Comparison of ENCODE assay signal across 28 mouse cellular contexts in genomic region chr16:89513431-89513830, GRCm38 (mm10). TPM values are rescaled to one million over a fixed set of nuclear protein-coding genes. Genes with fewer than 3 reads are reported as not detected.
DNase-seq lines count a peak whose midpoint lies in the region; ATAC-seq and TF ChIP-seq lines count a peak whose summit lies in the region.
"Had no signal": no experiment of that assay in that cellular context is flagged by ENCODE, and none has a peak within 500 bp of the region (broad histone marks: within the 10 kb centered on the region; RNA-seq: fewer than 3 reads in every experiment).

No protein-coding gene starts in this region.

- no peak overlapping the region for H3K4me2 ChIP-seq in midbrain, postnatal 0 days (ENCODE audit: low read depth, low read length, poor library complexity, severe bottlenecking)
- H3K4me2 ChIP-seq in midbrain, embryonic 15.5 days, result no peak overlapping the region
- peak overlapping the region; percentile 13; the same call in 1 of the 2 replicates for H3K4me2 ChIP-seq in neural tube, embryonic 15.5 days
- H3K4me2 ChIP-seq: heart, embryonic 12.5 days; midbrain, embryonic 13.5 days; stomach, embryonic 15.5 days had no signal

- TF ChIP-seq CTCF in midbrain, postnatal 0 days (IDR thresholded peaks at IDR 0.05), result no peak

- H3K9me3 ChIP-seq in midbrain, postnatal 0 days (ENCODE audit: low read length), result no peaks in the 10 kb centered on the region
- H3K9me3 ChIP-seq in midbrain, embryonic 15.5 days, result no peaks in the 10 kb centered on the region
- no peaks in the 10 kb centered on the region for H3K9me3 ChIP-seq in neural tube, embryonic 15.5 days (replicated peaks)
- H3K9me3 ChIP-seq: embryonic facial prominence, embryonic 10.5 days; heart, embryonic 12.5 days; midbrain, embryonic 13.5 days; stomach, embryonic 15.5 days had no signal

- no peak overlapping the region for H3K9ac ChIP-seq in midbrain, postnatal 0 days (replicated peaks; ENCODE audit: low read length, poor library complexity, severe bottlenecking)
- H3K9ac ChIP-seq in midbrain, embryonic 15.5 days, result no peak overlapping the region
- no peak overlapping the region for H3K9ac ChIP-seq in neural tube, embryonic 15.5 days (replicated peaks)
- H3K9ac ChIP-seq: heart, embryonic 12.5 days; midbrain, embryonic 13.5 days; stomach, embryonic 15.5 days had no signal

- H3K4me1 ChIP-seq in midbrain, postnatal 0 days (ENCODE audit: insufficient read depth, low read length), result no peaks in the 10 kb centered on the region
- 0 out of 2 replicates have a peak, but pooled peaks cover 7% of the 10 kb centered on the region for H3K4me1 ChIP-seq in midbrain, embryonic 15.5 days
- H3K4me1 ChIP-seq in neural tube, embryonic 15.5 days, result peaks cover 12% of the 10 kb centered on the region
- H3K4me1 ChIP-seq: embryonic facial prominence, embryonic 10.5 days; heart, embryonic 12.5 days; midbrain, embryonic 13.5 days; stomach, embryonic 15.5 days had no signal

- intact Hi-C loops in heart, postnatal 36 days (cut with DNase I), result no loop called here

- 55% methylated on average over 7 of the region's 7 CpGs for WGBS in midbrain, postnatal 0 days
- WGBS in midbrain, embryonic 15.5 days, result 49% methylated on average over 7 of the region's 7 CpGs
- WGBS in neural tube, embryonic 15.5 days, result 39% methylated on average over 7 of the region's 7 CpGs

- H3K27ac ChIP-seq in midbrain, postnatal 0 days (ENCODE audit: low read depth, low read length), result no peak overlapping the region
- H3K27ac ChIP-seq in midbrain, embryonic 15.5 days, result no peak overlapping the region
- H3K27ac ChIP-seq in neural tube, embryonic 15.5 days (replicated peaks), result no peak overlapping the region
- H3K27ac ChIP-seq: embryonic facial prominence, embryonic 10.5 days; layer of hippocampus, adult 2 months; midbrain, embryonic 13.5 days; stomach, embryonic 15.5 days had no signal

- no peak overlapping the region for H3K4me3 ChIP-seq in midbrain, postnatal 0 days (ENCODE audit: low read depth, low read length)
- no peak overlapping the region for H3K4me3 ChIP-seq in midbrain, embryonic 15.5 days
- no peak overlapping the region for H3K4me3 ChIP-seq in neural tube, embryonic 15.5 days (replicated peaks)
- H3K4me3 ChIP-seq: embryonic facial prominence, embryonic 10.5 days; heart, embryonic 12.5 days; midbrain, embryonic 13.5 days; stomach, embryonic 15.5 days had no signal

- H3K27me3 ChIP-seq in midbrain, postnatal 0 days (ENCODE audit: insufficient read depth, low read length), result no peaks in the 10 kb centered on the region
- H3K27me3 ChIP-seq in midbrain, embryonic 15.5 days (replicated peaks), result no peaks in the 10 kb centered on the region
- no peaks in the 10 kb centered on the region for H3K27me3 ChIP-seq in neural tube, embryonic 15.5 days (replicated peaks)
- H3K27me3 ChIP-seq: heart, embryonic 12.5 days; midbrain, embryonic 13.5 days; stomach, embryonic 15.5 days had no signal

- peak; percentile 75 for DNase-seq in cerebellum, postnatal 10 days
- no peak for DNase-seq in cerebellum, adult 9-10 months
- DNase-seq in heart, postnatal 4 days, result peak; percentile 8
- no peak for DNase-seq in heart, postnatal 36 days
- peak; percentile 51 for DNase-seq in midbrain, postnatal 0 days (ENCODE audit: low spot score)
- DNase-seq in urinary bladder, postnatal 4 days (ENCODE audit: low spot score in 2 of 2), result no peak
- DNase-seq: gastrocnemius, postnatal 10 days; heart, adult 11 months; heart, postnatal 14 days; kidney, adult 2 months; kidney, postnatal 10 days; liver; thymus, adult 18-20 months; thymus, postnatal 4 days had no signal

- no peaks in the 10 kb centered on the region for H3K36me3 ChIP-seq in midbrain, postnatal 0 days (ENCODE audit: insufficient read depth, low read length)
- no peaks in the 10 kb centered on the region for H3K36me3 ChIP-seq in midbrain, embryonic 15.5 days (replicated peaks)
- H3K36me3 ChIP-seq in neural tube, embryonic 15.5 days, result no peaks in the 10 kb centered on the region
- H3K36me3 ChIP-seq: embryonic facial prominence, embryonic 10.5 days; G1E; heart, embryonic 12.5 days; midbrain, embryonic 13.5 days; stomach, embryonic 15.5 days had no signal

- ATAC-seq in midbrain, postnatal 0 days (ENCODE audit: low FRiP score), result no peak
- no peak for ATAC-seq in midbrain, embryonic 15.5 days (replicated peaks)
- ATAC-seq in neural tube, embryonic 15.5 days (ENCODE audit: low FRiP score), result peak; percentile 23; the same call in 1 of the 2 replicates
- ATAC-seq: inflammation-experienced regulatory T-cells, adult 6 months; lung, postnatal 0 days; midbrain, embryonic 13.5 days had no signal

RNA-seq across cellular contexts. Expression of gene Krtap7-1, which starts 5.3 kb away (rescaled TPM):
- total RNA-seq in heart, postnatal 4 days (2021), result not detected
- not detected for total RNA-seq in heart, postnatal 36 days (2021)
- 0.71 TPM in 1 of 2 replicates, not detected in the other for total RNA-seq in midbrain, postnatal 0 days (2014; rRNA removed)
- 0.29 TPM in 1 of 2 replicates, not detected in the other for polyA plus RNA-seq in midbrain, postnatal 0 days (2015; fragmentation: Nextera tagmentation; extraction: Ambion mirVana)
- not detected in 2 replicates for polyA plus RNA-seq in midbrain, embryonic 15.5 days (2015; fragmentation: Nextera tagmentation; extraction: Ambion mirVana)
- not detected in 2 replicates for polyA plus RNA-seq in neural tube, embryonic 15.5 days (2015; fragmentation: Nextera tagmentation; extraction: Ambion mirVana)
- total RNA-seq: common myeloid progenitor, adult 5-6 weeks; G1E; heart, postnatal 14 days; layer of hippocampus, adult 2 months; left cerebral cortex, postnatal 36 days had no signal
- polyA plus RNA-seq: embryonic facial prominence, embryonic 10.5 days; G1E; heart, embryonic 12.5 days; inflammation-experienced regulatory T-cells, adult 6 months; kidney, adult 2 months; liver, embryonic 16.5 days; lung, postnatal 0 days; midbrain, embryonic 13.5 days; stomach, embryonic 15.5 days had no signal

RNA-seq across cellular contexts. Expression of gene Krtap8-1, which starts 25.7 kb away (rescaled TPM):
- not detected for total RNA-seq in heart, postnatal 4 days (2021)
- not detected for total RNA-seq in heart, postnatal 36 days (2021)
- total RNA-seq in midbrain, postnatal 0 days (2014; rRNA removed), result not detected in 2 replicates
- polyA plus RNA-seq in midbrain, postnatal 0 days (2015; fragmentation: Nextera tagmentation; extraction: Ambion mirVana), result not detected in 2 replicates
- polyA plus RNA-seq in midbrain, embryonic 15.5 days (2015; fragmentation: Nextera tagmentation; extraction: Ambion mirVana), result not detected in 2 replicates
- not detected in 2 replicates for polyA plus RNA-seq in neural tube, embryonic 15.5 days (2015; fragmentation: Nextera tagmentation; extraction: Ambion mirVana)
- total RNA-seq: common myeloid progenitor, adult 5-6 weeks; G1E; heart, postnatal 14 days; layer of hippocampus, adult 2 months; left cerebral cortex, postnatal 36 days had no signal
- polyA plus RNA-seq: embryonic facial prominence, embryonic 10.5 days; frontal cortex, adult 2 months; heart, embryonic 12.5 days; inflammation-experienced regulatory T-cells, adult 6 months; kidney, adult 2 months; liver, embryonic 16.5 days; lung, postnatal 0 days; midbrain, embryonic 13.5 days; stomach, embryonic 15.5 days had no signal

RNA-seq across cellular contexts. Expression of gene Krtap11-1, which starts 57.6 kb away (rescaled TPM):
- not detected for total RNA-seq in heart, postnatal 4 days (2021)
- not detected for total RNA-seq in heart, postnatal 36 days (2021)
- total RNA-seq in midbrain, postnatal 0 days (2014; rRNA removed), result not detected in 2 replicates
- not detected in 2 replicates for polyA plus RNA-seq in midbrain, postnatal 0 days (2015; fragmentation: Nextera tagmentation; extraction: Ambion mirVana)
- not detected in 2 replicates for polyA plus RNA-seq in midbrain, embryonic 15.5 days (2015; fragmentation: Nextera tagmentation; extraction: Ambion mirVana)
- polyA plus RNA-seq in neural tube, embryonic 15.5 days (2015; fragmentation: Nextera tagmentation; extraction: Ambion mirVana), result not detected in 2 replicates
- total RNA-seq: common myeloid progenitor, adult 5-6 weeks; G1E; gastrocnemius, postnatal 10 days; heart, postnatal 14 days; layer of hippocampus, adult 2 months; left cerebral cortex, postnatal 36 days had no signal
- polyA plus RNA-seq: embryonic facial prominence, embryonic 10.5 days; frontal cortex, adult 2 months; G1E; heart, embryonic 12.5 days; inflammation-experienced regulatory T-cells, adult 6 months; kidney, adult 2 months; liver, embryonic 16.5 days; lung, postnatal 0 days; midbrain, embryonic 13.5 days; stomach, embryonic 15.5 days had no signal

Comparison
In these comparisons a context has a peak if more than half of its experiments do, and no peak if none do; other contexts are left out.
1. DNase-seq: peak in cerebellum, postnatal 10 days (2 of 2), heart, postnatal 4 days (single experiment) and midbrain, postnatal 0 days (single experiment); none in cerebellum, adult 9-10 months (single experiment), heart, postnatal 36 days (0 of 2) and urinary bladder, postnatal 4 days (0 of 2).